Mouse (Mus musculus): ENCODE data around the gene Coro1c.
A peak's percentile ranks its signal among the peaks of the same experiment; 100 is the strongest.

Gene Coro1c

DNA sequence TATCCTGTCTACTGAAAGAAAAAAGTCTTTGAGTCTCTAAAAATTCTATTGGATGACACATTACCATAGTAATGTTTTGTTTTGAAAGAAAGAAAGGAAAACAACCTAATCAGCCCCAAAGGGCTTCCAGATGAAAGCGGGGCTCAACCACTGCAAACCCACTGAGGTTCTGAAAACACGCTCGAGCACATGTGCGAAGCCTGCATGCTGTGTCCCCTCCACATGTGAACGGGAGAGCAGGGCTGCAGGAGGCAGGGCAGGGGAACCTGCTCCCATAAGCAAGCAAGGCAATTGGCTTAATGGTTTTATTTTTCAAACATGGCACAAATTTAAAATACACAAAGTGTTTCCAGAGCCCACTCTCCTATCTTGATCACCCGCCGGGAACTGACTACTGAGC is 51.9 kb downstream of the Coro1c start:
- no peak for DNase-seq (ENCODE audit: low spot score)

DNA sequence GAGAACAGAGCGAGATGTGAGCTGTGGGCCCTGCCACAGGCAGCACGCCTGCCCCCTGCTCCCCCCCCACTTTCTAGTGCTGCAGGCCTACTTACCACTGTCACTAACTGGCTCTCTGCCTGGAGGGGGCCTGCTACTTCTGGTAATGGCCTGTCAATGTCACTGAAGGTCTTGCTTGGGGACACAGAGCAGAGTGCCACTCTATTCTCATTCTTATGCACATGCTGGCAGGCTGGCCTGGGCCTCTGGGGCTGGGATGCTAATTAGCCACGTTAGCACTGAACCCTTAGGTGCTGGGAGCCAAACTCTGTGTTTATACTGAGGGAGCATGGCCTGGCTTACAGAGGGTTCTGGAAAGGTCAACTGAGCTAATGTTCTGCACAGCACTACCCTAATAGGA is 52.9 kb downstream of the Coro1c start:
- no peak for DNase-seq (ENCODE audit: low spot score)

DNA sequence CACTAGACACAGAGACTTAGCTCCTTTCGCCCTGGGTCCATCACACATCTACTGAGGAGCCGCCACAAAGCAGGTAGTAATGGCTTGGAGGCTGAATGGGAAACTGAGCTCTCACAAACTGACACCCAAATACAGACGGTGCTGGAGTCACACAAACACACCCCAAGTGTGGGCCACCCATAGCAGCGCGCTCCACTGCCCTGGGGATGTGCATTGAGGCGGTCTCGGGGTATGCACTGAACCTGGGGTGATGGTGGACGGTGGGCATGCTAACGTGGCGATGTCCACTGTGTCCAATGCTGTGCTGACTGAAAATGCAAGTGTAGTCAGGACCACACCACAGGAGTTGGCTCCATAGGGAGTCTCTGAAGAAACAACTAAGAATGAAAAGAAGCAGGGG is 53.4 kb downstream of the Coro1c start:
- no peak for DNase-seq (ENCODE audit: low spot score)

DNA sequence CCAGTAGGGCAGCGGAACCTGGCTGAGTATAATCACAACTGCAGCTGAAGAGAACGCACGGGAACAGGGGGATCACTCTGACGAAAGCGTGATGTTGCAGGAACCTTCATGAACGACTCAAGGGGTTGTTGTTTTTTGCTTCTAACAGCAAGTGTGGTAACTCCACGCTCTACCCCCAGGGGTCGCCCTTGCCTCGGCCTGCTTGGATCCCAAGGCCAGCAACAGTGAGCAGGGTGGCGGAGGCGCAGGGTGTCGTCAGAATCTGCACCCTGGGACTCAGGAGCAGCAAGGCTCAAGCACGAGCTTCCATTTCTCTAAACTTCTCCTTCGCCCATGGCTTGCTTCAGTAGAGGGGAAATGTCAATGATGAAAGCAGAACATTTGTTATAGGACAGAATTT is 54.1 kb downstream of the Coro1c start:
- DNase-seq (ENCODE audit: low spot score): peak; percentile 87

DNA sequence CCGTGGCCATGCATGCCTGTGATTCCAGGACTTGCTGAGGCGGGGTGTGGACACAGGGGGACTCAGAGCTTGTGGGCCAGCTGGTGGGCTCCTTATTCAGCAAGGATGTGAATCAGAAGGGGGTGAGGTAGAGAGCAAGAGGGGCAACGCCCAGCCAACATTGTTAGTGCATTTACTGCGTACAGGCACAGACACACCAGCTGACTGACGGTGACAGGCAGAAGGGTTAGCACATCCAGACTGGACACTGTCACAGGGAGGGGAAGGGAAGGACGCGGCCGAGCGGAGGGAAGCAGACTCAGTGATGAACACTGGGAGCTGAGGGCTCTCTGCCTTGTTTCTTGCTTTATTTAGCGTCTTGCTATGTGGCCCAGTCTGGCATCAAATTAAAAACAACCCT is 55.0 kb downstream of the Coro1c start:
- DNase-seq (ENCODE audit: low spot score): no peak

DNA sequence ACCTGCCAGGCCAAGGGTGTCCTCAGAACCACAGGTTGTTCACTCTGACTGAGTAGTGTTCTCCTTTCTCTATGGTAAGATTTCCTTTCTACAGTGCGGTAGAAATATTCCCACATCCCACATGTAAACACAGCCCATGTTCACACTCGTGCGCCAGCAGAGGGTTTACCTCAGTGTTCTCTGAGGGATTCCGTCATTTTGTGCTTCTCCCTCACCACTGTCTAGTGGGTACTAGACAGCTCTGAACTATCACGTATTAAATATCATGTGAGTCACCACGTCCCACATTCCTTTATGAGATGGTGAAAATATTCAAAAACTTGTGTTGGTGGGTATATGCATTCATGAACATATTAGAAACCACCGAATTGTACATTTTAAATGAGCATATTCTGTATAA is 56.1 kb downstream of the Coro1c start:
- no peak for DNase-seq (ENCODE audit: low spot score)

DNA sequence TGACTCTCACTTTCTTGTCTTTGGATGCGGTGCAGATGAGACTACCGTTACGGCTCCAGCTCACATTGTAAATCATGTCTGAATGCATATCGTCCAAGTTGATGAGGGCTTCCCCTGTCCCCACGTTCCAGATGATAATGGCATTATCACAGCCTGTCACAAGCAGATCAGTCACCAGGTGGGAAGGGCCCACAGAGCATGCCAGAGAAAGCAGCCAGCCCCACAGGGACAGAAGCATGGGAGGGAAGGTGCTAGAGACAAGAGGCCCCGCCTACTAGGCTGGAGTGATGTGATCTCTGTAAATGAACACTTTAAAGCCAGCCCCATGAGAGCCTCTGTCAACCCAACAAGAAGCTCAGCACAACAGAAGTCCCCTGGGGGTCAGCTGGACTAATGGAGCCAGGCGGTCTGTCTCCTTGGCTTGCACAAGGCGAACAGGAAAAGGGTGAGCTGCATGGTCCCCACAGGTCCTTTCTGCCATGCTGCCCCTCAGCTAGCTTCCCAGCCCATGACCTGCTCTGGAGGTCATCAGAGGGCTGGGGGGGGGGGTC is 57.8 kb downstream of the Coro1c start:
- DNase-seq (ENCODE audit: low spot score): no peak

DNA sequence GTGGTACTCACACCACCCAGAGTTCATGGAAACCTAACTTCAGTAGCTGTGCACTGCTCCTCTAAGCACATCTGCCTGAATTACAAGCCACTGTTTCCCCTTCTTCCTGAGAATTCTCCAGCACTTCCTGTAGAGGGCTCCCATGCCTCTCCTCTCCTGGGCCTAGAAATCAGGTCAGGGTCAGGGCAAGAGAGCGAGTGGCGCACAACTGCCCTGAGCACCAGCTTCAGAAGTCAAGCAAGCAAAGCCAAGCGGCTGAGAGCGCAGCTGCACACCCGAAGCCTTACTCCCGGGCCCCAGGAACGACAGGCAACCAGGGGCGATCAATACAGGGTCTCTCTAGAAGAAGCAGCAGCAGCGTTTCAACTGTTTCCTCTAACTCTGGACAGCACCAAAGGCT is 60.9 kb downstream of the Coro1c start:
- DNase-seq (ENCODE audit: low spot score): no peak

DNA sequence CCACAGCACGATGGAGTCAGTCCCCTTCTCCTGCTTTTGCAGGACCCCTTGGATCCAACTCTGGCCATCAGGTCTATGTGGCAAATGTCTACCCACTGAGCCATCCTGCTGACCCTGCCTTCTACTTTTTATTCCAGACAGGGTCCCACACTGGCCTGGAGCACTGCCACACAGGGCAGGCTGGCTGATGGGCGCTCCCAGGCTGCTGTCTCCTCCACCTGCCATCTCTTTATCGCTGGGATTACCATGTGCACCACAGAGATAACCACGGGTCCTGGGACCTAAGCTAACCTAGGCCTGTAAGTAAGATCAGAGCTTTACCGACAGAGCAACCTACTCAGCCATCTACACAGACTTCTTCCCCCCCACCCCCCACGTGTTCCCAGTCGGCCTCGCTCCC is 61.9 kb downstream of the Coro1c start:
- no peak for DNase-seq (ENCODE audit: low spot score)

DNA sequence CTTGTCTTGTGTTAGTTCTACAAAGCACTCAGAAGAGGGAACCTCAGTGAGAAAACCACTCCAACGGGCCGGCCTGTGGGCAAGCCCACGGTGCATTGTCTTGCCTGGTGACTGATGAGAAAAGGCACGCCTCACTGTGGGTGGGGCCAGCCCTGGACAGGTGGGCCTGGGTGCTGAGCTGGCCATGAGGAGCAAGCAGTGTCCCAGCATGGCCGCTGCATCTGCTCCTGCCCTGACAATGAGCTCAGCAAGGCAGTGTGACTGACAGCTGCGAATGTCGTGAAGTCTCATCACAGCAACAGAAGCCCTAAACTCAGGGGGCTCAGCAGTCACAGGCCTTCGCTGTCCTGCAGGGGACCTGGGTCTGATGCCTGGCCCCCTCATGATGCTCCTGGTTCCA is 62.9 kb downstream of the Coro1c start:
- no peak for DNase-seq (ENCODE audit: low spot score)

DNA sequence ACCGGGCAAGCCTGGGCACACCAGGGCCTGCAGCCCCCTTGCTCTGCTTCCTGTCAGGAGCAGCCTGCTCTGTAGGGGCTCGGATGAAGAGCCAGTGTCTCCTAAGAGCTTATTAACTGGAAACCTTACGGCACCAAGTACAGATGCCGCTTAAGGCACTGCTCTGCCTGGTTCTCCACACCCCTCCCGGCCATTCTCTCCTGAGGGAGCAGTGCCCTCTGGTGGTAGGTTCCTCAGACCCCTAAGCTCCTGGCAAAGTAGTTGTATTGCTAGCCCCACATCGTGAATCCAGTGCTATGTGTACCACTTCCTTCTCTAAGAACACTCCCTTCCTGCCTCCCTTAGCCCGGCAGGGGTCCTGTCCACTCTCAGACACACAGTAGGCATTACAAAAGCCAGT is 63.8 kb downstream of the Coro1c start:
- peak; percentile 74 for DNase-seq (ENCODE audit: low spot score)

DNA sequence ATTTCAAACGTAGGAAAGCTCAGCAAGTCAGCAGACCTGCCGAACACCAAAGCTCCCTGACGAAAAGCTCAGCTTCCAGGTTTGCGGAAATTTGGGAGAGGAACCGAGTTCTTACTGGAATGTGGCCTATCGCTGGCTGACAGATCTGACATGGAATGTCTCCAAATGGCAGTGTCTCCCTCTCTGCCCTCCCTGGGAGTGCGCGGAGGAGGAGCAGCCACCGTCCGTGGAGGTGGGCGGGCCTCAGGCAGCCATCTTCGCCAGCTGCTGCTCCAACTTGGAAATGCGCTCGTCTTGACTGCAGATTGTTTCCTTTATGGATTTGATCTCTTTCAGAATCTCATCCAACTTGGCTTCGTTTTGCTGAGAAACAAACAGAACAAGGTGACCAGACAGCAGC is 64.5 kb downstream of the Coro1c start:
- DNase-seq (ENCODE audit: low spot score): no peak

DNA sequence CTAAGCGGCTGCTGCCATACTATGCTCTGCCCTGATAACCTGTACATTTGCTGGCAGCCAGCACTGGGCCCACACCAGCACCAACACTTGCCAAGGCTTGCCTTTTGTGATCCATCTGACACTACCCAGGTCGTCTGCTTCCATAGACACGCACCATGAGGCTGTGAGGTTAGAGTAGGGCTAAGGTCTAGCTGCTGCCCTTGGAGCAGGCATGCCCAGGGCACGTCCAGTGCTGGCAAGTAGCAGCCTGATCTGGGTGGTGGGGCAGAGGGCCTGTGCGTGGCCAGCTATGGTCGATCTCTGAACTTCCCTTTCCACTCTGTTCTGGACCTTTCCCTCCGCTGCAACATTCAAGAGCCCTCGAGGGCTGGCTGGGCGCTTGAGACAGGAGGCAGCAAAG is 65.7 kb downstream of the Coro1c start:
- DNase-seq (ENCODE audit: low spot score): no peak

DNA sequence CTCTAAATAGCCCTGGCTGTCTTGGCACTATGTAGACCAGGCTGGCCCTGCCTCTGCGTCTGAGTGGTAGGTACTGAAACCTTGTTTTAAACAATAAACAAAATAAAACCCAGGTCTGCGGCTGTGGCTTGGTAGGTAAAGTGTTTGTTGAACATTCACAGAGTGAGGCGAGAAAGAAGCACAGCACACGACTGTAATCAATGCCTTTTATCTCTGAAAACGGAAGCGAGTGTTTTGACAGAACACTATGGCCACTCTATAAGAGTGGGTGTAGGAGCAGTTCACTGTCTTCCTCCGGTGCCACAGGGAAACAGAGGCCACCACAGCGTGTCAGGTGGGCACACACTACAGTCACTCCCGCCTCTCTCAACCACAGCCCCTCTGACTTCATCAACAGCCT is 66.3 kb downstream of the Coro1c start:
- no peak for DNase-seq (ENCODE audit: low spot score)

DNA sequence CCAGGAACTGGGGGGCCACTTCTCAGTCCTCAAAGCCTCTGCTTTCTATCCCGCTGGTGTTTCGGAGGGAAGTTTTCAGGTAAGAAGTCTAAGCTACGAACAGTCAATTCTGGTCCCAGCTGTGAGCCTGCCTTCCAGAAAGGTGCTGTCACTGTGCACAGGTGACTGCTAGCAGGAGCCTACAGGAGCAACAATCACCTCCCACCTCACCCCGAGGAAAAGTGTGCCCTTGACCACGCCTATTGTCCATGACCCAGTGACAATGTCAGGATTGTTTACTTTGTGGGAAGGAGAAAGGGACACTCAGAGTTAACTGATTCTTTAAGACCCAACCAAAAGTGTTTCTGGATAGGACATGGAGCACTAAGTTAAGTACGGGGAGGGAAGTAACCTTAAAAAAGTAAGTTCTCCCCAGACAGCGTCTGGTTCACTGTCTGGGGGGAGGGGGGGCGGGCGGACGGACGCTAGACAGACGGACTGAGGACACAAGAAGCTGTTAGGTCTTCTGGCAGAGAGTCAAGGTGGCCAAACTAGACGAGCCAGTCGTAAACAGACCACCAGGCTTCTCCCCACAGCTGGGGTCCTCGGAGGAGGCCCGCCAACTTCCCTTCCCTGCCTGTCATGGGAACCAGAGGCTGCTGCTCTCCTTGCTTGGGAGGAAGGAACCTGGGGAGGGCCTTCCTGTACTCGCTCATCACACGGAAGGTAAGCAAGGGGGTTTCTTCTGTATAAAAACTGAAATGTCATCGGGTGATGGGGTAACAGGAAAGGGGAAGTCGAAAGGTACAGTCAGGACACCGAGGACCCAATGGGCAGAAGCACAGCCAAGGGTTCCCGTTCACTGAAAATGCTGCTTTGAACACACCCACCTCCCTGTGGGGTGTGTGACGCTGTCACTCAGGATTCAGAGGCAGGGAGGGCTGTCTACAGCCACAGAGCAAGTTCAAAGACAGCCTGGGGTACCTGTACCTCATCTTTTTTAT is 67.0 kb downstream of the Coro1c start:
- DNase-seq (ENCODE audit: low spot score): no peak

DNA sequence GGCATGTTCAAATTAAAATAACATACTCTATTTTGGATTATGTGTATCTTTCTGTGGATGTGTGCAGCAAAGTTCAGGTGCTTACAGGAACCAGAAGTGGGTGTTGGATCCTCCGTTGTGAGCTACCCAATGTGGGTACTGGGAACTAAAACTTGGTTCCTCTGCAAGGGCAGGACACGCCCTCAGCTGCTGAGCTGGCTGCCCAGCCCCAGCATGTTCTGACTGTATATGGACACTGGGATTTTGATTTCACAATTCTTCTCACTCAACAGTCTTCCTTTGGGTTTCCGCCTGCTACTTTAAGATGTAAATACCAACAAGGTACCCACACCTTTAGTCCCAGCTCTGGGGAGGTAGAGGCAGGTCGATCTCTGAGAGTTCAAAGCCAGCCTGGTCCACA is 68.1 kb downstream of the Coro1c start:
- no peak for DNase-seq (ENCODE audit: low spot score)

DNA sequence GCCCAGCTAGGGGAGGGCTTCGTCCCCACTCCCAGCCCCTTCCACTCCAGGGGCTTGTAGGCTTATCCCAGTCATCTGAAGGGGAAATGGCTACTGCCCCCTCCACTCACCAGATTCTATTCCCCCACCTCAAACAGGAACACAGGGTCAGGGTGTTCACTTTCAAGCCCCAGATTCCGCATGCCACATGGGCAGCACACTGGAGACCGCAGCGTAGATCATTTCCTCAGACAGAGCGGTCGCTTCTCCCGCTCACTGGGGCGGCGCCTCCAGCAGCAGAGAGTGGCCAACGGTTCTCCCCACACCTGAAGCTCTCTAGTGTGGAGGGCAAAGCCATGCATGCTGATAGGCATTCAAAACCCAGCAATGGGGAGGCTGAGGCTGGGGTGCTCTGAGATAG is 71.6 kb downstream of the Coro1c start:
- DNase-seq (ENCODE audit: low spot score): no peak

DNA sequence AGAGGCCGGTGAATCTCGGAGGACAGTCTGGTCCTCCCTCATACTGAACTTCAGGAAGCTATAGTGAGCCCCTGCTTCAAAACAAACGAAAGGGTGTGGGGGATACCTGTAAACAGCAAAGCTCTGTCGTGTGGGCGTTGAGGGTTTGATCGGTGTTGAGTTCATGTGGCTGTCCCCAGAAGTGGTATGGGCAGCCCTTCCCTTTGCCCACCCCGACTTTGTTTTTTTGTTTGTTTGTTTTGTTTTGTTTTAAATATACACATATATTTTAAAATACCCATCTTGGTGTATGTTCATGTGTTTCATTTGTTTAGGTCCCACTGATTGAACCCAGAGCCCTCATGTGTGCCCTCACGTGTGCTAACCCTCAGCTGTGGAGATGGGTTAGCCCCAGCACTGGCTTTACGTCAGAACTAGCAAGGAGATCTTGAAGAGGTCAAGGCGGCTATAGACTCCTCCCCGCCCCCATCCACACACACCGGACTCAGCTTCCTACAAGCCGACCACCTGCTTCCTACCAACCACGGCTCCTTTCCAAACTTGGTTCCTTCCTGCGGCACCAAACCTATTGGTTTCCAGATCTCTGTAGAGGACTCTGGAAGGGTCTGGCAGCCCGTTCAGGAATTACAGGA is 75.1 kb downstream of the Coro1c start:
- no peak for DNase-seq (ENCODE audit: low spot score)

DNA sequence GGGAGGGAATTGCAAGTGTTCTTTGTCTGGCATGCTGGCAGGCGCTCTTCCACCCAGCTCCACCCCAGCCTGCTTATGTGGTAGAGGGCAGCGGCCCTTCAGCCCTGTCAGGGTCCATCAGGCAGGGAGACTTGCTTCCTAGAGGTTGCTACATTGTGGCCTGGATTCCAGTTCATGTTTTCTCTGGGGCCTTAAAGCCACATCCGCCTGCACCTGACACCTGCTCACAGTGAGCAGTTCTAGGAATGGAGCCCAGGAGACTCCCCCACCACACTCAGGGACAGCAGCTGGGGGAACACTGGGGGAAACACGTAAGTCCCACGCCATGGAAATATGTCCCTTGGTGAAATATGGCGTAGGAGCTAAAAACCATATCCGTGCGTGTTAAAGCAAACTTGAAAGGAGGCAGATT is 76.1 kb downstream of the Coro1c start, which contains the start of gene Selplg:
Selplg (minus strand) TSS at position 155 of the 412 bp plus-strand sequence.
- DNase-seq (ENCODE audit: low spot score): no peak

DNA sequence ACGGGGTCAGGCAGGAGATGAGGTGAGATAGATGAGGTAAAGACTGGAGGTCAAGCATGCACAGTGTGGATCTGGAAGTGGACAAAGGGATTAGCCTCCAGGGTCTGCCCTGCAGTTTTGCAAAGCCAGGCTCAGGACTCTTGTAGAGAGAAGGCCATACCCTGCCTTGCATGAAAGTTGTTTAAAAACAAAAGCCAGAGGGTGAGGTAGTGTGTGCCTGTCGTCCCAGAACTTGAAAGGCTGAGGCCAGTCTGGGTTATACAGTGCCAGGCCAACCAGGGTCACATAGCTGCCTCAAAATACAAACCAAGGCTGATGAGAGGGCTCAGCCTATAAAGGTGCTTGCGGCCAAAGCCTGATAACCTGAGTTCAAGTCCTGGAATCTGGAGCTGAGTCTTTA is 76.8 kb downstream of the Coro1c start:
- no peak for DNase-seq (ENCODE audit: low spot score)

DNA sequence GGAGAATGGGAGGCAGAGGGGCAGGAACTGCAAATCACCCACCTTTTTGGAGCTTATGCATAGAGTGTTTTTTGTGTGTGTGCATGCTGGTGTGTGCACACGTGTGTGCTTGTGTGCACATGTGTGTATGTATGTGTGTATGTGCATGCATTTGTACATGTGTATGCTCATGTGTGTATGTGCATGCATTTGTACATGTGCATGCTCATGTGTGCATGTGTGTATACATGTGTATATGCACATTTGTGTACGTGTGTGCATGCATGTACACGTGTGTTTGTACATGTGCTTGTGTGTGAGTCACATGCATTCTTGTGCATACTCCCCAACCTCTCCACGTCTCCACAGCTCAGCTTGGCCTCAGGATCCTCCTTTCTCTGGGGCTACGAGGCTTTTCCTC is 77.8 kb downstream of the Coro1c start:
- no peak for DNase-seq (ENCODE audit: low spot score)

DNA sequence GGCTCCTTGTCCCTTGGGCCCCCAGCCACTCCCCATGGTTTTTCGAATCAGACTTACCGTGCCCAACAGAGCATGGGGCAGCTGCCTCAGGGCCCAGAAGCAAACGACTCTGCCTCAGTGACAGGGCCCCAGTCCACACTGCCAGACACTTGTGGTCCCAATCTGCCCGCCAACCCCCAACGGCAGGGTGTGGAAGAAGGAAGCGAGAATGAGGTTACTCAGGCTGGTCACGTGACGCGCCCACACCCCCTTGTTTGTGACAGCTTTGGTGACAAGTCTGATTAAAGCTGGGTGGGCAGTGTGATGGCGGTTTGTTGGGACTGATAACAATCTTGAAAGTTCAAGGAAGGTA is 78.3 kb downstream of the Coro1c start:
- no peak for DNase-seq (ENCODE audit: low spot score)

DNA sequence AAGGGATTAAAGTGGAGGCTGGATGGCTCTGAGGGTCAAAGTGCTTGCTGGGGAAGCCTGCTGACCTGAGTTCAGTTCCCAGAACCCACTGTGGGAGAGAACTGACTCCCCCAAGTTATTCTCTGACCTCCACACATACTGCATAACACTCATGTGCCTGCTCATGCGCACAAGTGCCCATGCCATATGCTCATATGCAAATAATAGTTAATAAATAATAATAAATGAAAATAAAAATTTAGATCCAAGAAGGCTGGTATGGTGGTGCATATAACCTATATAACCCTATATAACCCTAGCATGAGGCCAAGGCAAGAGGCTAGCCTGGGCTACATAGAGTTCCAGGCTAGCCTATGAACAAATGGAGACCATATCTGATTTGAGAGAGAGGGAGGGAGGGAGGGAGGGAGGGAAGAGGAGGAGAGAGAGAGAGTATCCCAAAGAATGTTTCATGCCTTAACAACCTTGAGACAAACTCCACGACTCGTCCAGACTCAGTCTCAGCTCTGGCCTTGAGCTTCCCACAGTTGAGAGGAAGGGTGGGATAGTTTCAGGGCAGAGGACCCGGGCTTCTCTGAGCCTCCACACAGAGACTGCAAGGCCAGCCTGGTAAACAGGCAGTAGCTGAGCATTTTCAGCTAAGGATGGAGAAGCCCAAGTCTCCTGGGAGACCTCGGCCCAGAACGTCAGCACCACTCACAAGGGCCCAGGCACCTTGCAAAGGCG is 78.8 kb downstream of the Coro1c start:
- DNase-seq (ENCODE audit: low spot score): no peak
